ENCODE assay signal across 12 mouse cellular contexts in the genomic region with DNA sequence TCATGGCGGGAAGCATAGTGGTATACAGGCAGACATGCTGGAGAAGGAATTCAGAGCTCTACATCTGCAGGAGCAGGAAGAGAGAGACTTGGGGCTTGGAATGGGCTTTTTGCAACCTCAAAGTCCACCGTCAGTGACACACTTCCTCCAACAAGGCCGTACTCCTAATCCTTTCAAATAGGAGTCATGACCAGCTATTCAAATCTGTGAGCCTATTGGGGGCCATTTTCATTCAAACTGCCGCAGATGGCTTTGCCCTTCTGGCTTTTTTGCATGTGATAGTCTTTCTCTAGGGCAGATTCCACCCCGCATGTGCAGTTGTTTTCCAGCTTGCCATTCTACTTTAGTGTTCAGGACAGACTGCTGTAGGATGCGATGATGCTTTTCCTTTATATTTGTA.
"Had no signal": no experiment of that assay in that cellular context is flagged by ENCODE, and none has a peak within 500 bp of the region (broad histone marks: within the 10 kb centered on the region; RNA-seq: fewer than 3 reads in every experiment).

No protein-coding gene starts in this region.

- H3K27ac ChIP-seq: kidney, postnatal 0 days; limb, embryonic 10.5 days; limb, embryonic 13.5 days; stomach, postnatal 0 days had no signal

- DNase-seq: lung, adult 2 months; lung, postnatal 14 days; lung, postnatal 4 days; midbrain, embryonic 14.5 days; thymus, adult 2 months; thymus, postnatal 25 days had no signal

- H3K9me3 ChIP-seq: limb, embryonic 10.5 days; limb, embryonic 13.5 days; liver, embryonic 15.5 days had no signal

- H3K27me3 ChIP-seq: limb, embryonic 13.5 days; liver, embryonic 15.5 days had no signal

- H3K4me2 ChIP-seq: limb, embryonic 13.5 days; midbrain, embryonic 11.5 days had no signal

- H3K4me3 ChIP-seq: limb, embryonic 10.5 days; limb, embryonic 13.5 days; liver, embryonic 15.5 days had no signal

- H3K9ac ChIP-seq: limb, embryonic 13.5 days; liver, embryonic 15.5 days had no signal

- H3K4me1 ChIP-seq: limb, embryonic 10.5 days; limb, embryonic 13.5 days had no signal

- H3K36me3 ChIP-seq: liver, embryonic 15.5 days had no signal
